Mouse (Mus musculus) limb, embryonic 14.5 days (tissue): ENCODE measurements around the gene Dnajc13. TPM values are rescaled to one million over a fixed set of nuclear protein-coding genes. Genes with fewer than 3 reads are reported as not detected.

Experiments
- ATAC-seq: fragments of 200-750 bp; cut with Nextera tagmentation; 2 replicates; pipeline ENCODE4 v1.8.0; 2017; ENCODE audit warnings: low read depth, moderate number of reproducible peaks, moderate TSS enrichment; ENCODE audit not compliant: low FRiP score
- DNase-seq: peaks from one replicate; pipeline ENCODE4 v3.0.0-alpha.2; 2015; ENCODE audit warnings: low spot score
- H3K27ac ChIP-seq: fragments of 300-500 bp; sonication (generic); replicated peaks from 2 replicates; pipeline ENCODE4 v1.5.1; 2014; ENCODE audit warnings: low read depth, mild to moderate bottlenecking, low read length, moderate library complexity, mixed read lengths
- H3K27me3 ChIP-seq: fragments of 300-500 bp; sonication (generic); 2 replicates; pipeline ENCODE4 v1.6.1; 2014; ENCODE audit warnings: low read length, mixed read lengths; ENCODE audit not compliant: control insufficient read depth, insufficient read depth
- H3K36me3 ChIP-seq: fragments of 300-500 bp; sonication (generic); 2 replicates; pipeline ENCODE4 v1.6.1; 2014; ENCODE audit warnings: mild to moderate bottlenecking, low read length, moderate library complexity, mixed read lengths; ENCODE audit not compliant: control insufficient read depth, insufficient read depth
- H3K4me1 ChIP-seq: fragments of 300-500 bp; sonication (generic); 2 replicates; pipeline ENCODE4 v1.6.1; 2014; ENCODE audit warnings: antibody characterized with exemption, low read length, mixed read lengths; ENCODE audit not compliant: control insufficient read depth, insufficient read depth
- H3K4me2 ChIP-seq: fragments of 300-500 bp; sonication (generic); replicated peaks from 2 replicates; pipeline ENCODE4 v1.6.1; 2014; ENCODE audit warnings: low read depth, mild to moderate bottlenecking, low read length, moderate library complexity; ENCODE audit not compliant: severe bottlenecking
- H3K4me3 ChIP-seq: fragments of 300-500 bp; sonication (generic); replicated peaks from 2 replicates; pipeline ENCODE4 v1.5.1; 2014; ENCODE audit warnings: low read length
- H3K9ac ChIP-seq: fragments of 300-500 bp; sonication (generic); 2 replicates; pipeline ENCODE4 v1.6.1; 2014; ENCODE audit warnings: mild to moderate bottlenecking, low read depth, low read length, moderate library complexity; ENCODE audit not compliant: severe bottlenecking
- H3K9me3 ChIP-seq: fragments of 300-500 bp; sonication (generic); 2 replicates; pipeline ENCODE4 v1.6.1; 2016; ENCODE audit warnings: low read length; ENCODE audit not compliant: control insufficient read depth
- POLR2A ChIP-seq: fragments of 200-500 bp; IDR thresholded peaks from 2 replicates; pipeline ENCODE4 v1.8.0; 2012; ENCODE audit warnings: inconsistent platforms, mild to moderate bottlenecking, moderate library complexity, borderline replicate concordance; ENCODE audit not compliant: insufficient read depth, insufficient read length; ENCODE audit errors: extremely low read depth
- WGBS: fragments of 180-500 bp; shearing (Covaris S2); extraction: QIAGEN DNeasy Blood & Tissue Kit; methylation state at CpG from one replicate; pipeline ENCODE4 v1.1.7; 2014; 5-methylcytosine and 5-hydroxymethylcytosine counted together
- polyA plus RNA-seq, 2 experiments: library from polyadenylated mRNA; depleted of rRNA in 1 of 2; stranded (reverse) in 1 of 2; unstranded in 1 of 2; fragments of >200 nt; fragmentation: Nextera tagmentation in 1 of 2; extraction: Ambion mirVana in 1 of 2; gene quantifications; 2 replicates each; pipeline versions ENCODE4 v1.2.1 to v1.2.3; 2012 to 2014

Dnajc13 gene
- polyA plus RNA-seq, 2 experiments: 34.9 to 64.3 TPM

GRCm38 (mm10) chr9:104171651-104172050, 91.1 kb downstream of the Dnajc13 start:
- WGBS: 91% methylated on average over 6 of the region's 6 CpGs

DNA sequence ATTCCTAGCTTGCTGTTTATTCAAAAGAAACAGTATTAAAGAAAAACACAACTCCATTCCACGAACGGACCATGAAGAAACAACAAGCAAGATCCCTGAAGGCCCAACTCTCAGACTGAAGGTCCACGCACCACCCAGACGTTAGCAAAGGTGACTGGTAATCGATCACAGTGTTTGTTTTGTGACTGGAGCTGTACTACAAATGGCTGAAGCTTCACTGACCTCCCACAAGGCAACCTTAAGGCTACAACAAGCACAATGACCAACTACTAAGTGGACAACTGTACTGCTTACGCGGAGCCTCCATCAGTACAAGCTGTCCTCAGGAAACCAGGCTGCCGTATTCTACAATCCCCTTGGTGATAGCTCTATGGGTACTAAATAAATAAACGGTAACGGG, 92.7 kb downstream of the Dnajc13 start:
- 93% methylated on average over 10 of the region's 10 CpGs for WGBS
- no peak overlapping the region for H3K9ac ChIP-seq
- H3K9me3 ChIP-seq: no peaks in the 10 kb centered on the region
- no peaks in the 10 kb centered on the region for H3K27me3 ChIP-seq
- H3K4me1 ChIP-seq: no peaks in the 10 kb centered on the region
- DNase-seq (no peak), ATAC-seq (no peak)
- H3K4me2 ChIP-seq: no peak overlapping the region
- no peak for TF ChIP-seq POLR2A
- H3K36me3 ChIP-seq: peaks cover 74% of the 10 kb centered on the region
- no peak overlapping the region for H3K4me3 ChIP-seq
- H3K27ac ChIP-seq: no peak overlapping the region

More at GRCm38 (mm10) chr9:104171651-104172050, 91.1 kb downstream of the Dnajc13 start:
- TF ChIP-seq POLR2A: no peak
- Histone ChIP-seq H3K36me3 (peaks cover 76% of the 10 kb centered on the region), H3K9ac (no peak overlapping the region), H3K4me2 (no peak overlapping the region), H3K27ac (no peak overlapping the region), H3K4me1 (no peaks in the 10 kb centered on the region), H3K9me3 (no peaks in the 10 kb centered on the region), H3K27me3 (no peaks in the 10 kb centered on the region), H3K4me3 (no peak overlapping the region)
- DNase-seq: no peak
- ATAC-seq: no peak

DNA sequence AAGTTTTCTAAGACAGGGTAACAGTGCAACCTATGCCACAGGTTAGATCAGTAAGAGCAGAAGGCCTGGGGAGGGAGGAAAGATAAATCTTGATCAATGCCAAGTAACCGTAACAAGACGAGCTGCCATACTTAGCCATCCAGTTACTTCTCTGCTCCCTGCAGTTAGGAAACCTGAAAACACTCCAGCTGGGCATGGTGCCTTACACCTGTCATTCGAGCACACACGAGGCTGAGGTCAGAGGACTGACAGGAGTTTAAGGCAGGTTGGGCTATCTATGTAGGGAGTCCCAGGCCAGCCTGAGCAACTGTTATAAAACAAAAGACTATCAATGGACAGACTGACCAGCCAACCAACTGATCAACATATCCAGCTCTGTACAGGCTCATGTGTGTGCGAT, 96.8 kb downstream of the Dnajc13 start:
- H3K9ac ChIP-seq: no peak overlapping the region
- no peaks in the 10 kb centered on the region for H3K27me3 ChIP-seq
- no peak overlapping the region for H3K4me3 ChIP-seq
- H3K36me3 ChIP-seq: peaks cover 76% of the 10 kb centered on the region
- H3K27ac ChIP-seq: no peak overlapping the region
- WGBS: 91% methylated on average over 5 of the region's 5 CpGs
- H3K4me2 ChIP-seq: no peak overlapping the region
- no peak for TF ChIP-seq POLR2A
- DNase-seq (no peak), ATAC-seq (no peak)
- no peaks in the 10 kb centered on the region for H3K9me3 ChIP-seq
- no peaks in the 10 kb centered on the region for H3K4me1 ChIP-seq

GRCm38 (mm10) chr9:104164194-104164593, 98.5 kb downstream of the Dnajc13 start:
- Histone ChIP-seq H3K4me1 (no peaks in the 10 kb centered on the region), H3K36me3 (peaks cover 79% of the 10 kb centered on the region), H3K9ac (no peak overlapping the region), H3K9me3 (no peaks in the 10 kb centered on the region), H3K4me3 (no peak overlapping the region), H3K27ac (no peak overlapping the region), H3K4me2 (no peak overlapping the region), H3K27me3 (no peaks in the 10 kb centered on the region)
- DNase-seq (no peak), ATAC-seq (no peak)
- 87% methylated on average over 5 of the region's 5 CpGs for whole genome bisulfite sequencing
- no peak for TF ChIP-seq POLR2A

- no peak for TF ChIP-seq POLR2A
- no peaks in the 10 kb centered on the region for H3K27me3 ChIP-seq
- H3K9me3 ChIP-seq: no peaks in the 10 kb centered on the region
- no peak overlapping the region for H3K9ac ChIP-seq
- H3K27ac ChIP-seq: no peak overlapping the region
- WGBS: 81% methylated on average over 7 of the region's 7 CpGs
- no peaks in the 10 kb centered on the region for H3K4me1 ChIP-seq
- no peak overlapping the region for H3K4me3 ChIP-seq
- H3K4me2 ChIP-seq: no peak overlapping the region
- peaks cover 88% of the 10 kb centered on the region for H3K36me3 ChIP-seq
- ATAC-seq (no peak), DNase-seq (no peak)
These were observed 101.6 kb downstream of the Dnajc13 start for GRCm38 (mm10) chr9:104161117-104161516.

GRCm38 (mm10) chr9:104157291-104157690, 105.4 kb downstream of the Dnajc13 start:
- no peaks in the 10 kb centered on the region for H3K4me1 ChIP-seq
- no peak overlapping the region for H3K27ac ChIP-seq
- H3K4me3 ChIP-seq: no peak overlapping the region
- peaks cover 89% of the 10 kb centered on the region for H3K36me3 ChIP-seq
- no peaks in the 10 kb centered on the region for H3K9me3 ChIP-seq
- DNase-seq: no peak
- WGBS: 97% methylated on average over 7 of the region's 7 CpGs
- no peak overlapping the region for H3K9ac ChIP-seq
- H3K27me3 ChIP-seq: no peaks in the 10 kb centered on the region
- no peak for ATAC-seq
- no peak for TF ChIP-seq POLR2A
- H3K4me2 ChIP-seq: no peak overlapping the region
